Mouse (Mus musculus): ENCODE measurements around the gene Gm35315. TPM values are rescaled to one million over a fixed set of nuclear protein-coding genes. Genes with fewer than 3 reads are reported as not detected.
"Not testable (repeated sequence)": the region's sequence is repeated elsewhere in the genome, so short reads cannot be mapped to it uniquely, and the experiment has no call there.

Gm35315 gene
- 3.5 and 3.8 TPM in 2 replicates for polyA plus RNA-seq (2016; fragmentation: Nextera tagmentation; extraction: Ambion mirVana)

DNA sequence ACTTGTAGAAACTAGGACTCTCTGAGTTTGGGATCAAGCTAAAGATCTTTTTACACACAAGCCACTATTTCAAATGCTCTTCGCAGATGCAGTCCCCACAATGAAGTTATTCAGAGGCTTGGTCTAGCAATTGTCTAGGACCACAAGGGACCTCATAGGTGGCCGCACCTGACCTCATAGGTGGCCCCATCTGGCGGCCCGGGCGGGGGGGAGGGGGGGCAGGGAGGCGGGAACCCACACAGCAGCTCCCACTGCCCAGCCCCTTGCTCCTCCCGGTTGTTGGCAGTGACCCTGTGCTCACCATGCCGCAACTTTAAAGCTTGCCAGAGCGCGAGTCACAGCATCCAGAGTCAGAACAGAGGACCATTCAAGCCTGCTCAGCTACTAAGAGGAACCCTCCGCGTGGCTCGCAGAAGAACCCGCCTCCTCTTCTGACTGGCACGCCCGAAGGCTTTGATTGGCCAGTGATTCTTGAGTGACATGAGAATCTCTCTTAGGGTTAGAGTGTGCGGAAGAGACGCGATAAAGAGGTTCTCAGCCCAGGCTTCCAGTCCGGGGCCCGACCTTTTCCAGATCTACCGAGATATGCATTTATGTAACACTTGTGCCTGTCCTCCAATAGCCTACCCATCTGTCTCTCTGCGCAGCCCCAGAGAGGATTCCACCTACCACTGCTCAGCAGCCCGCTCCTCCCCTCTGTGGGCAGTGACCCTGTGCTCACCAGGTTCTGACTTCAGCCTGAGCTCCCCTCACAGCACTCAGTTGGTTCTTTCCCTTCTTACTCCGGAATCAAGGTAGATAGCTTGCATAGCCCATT is at the start of gene Gm35315:
Gm35315 (minus strand) TSS at position 391 of the 817 bp plus-strand sequence.
- DNase-seq (ENCODE audit: extremely low spot score, low spot score), result peak; percentile 86
- Histone ChIP-seq H3K4me1 (peaks cover 22% of the 10 kb centered on the region), H3K9me3 (no peaks in the 10 kb centered on the region), H3K27ac (peak within 1 kb of the TSS; percentile 92), H3K36me3 (replicated peaks) (no peaks in the 10 kb centered on the region), H3K27me3 (ENCODE audit: poor library complexity, severe bottlenecking) (no peaks in the 10 kb centered on the region; the same call in 1 of the 2 replicates), H3K4me3 (peak within 1 kb of the TSS; percentile 67)
- 1% methylated on average over 25 of the region's 25 CpGs for WGBS

DNA sequence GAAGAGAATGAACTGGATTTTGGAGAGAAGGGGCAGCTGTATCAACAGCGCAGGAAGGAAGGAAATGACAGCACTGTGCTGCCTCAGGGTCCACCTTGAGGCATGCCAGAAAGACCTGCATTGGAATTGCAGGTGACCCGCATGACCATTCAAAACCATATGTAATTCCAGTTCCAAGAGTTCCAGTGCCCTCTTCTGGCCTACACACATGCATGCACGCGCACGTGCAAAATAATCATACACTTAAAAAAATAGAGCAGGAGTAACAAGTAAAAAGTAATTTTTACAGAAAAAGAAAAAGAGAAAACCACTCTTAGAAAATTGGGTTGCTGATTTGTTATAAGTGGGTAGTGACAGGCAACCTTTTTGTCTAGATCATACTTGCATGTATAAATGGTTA is 48.8 kb upstream of the Gm35315 start:
- H3K4me1 ChIP-seq, result no peaks in the 10 kb centered on the region
- H3K4me3 ChIP-seq, result no peak overlapping the region
- no peak overlapping the region for H3K27ac ChIP-seq
- H3K27me3 ChIP-seq (ENCODE audit: poor library complexity, severe bottlenecking), result no peaks in the 10 kb centered on the region
- no peak for DNase-seq (ENCODE audit: extremely low spot score, low spot score)
- no peaks in the 10 kb centered on the region for H3K9me3 ChIP-seq
- 90% methylated on average over 5 of the region's 5 CpGs for WGBS
- peaks cover 79% of the 10 kb centered on the region for H3K36me3 ChIP-seq (replicated peaks)

DNA sequence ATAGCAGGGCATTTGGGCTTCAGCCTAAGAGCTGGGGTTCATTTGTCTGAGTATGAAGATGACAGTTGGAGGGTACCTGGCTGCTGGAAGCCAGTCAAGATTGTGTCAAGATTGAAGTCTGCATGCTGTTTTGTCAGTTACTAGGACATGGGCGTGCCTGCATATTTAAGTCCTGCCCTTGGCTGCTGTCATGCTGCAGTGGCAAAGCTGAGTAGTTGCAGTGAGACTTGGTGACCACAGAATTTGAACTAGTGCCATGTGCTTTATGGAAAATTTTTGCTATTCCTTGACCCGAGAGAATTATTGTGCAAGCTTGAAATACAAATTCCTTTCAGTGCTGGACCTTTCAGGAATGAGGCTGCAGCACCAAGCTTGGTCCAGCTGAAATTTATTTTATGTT is 48.1 kb upstream of the Gm35315 start:
- Histone ChIP-seq H3K27me3 (ENCODE audit: poor library complexity, severe bottlenecking) (no peaks in the 10 kb centered on the region), H3K9me3 (no peaks in the 10 kb centered on the region), H3K4me3 (no peak overlapping the region), H3K4me1 (no peaks in the 10 kb centered on the region), H3K36me3 (replicated peaks) (peaks cover 75% of the 10 kb centered on the region), H3K27ac (no peak overlapping the region)
- 90% methylated on average over 2 of the region's 2 CpGs for WGBS
- no peak for DNase-seq (ENCODE audit: extremely low spot score, low spot score)

DNA sequence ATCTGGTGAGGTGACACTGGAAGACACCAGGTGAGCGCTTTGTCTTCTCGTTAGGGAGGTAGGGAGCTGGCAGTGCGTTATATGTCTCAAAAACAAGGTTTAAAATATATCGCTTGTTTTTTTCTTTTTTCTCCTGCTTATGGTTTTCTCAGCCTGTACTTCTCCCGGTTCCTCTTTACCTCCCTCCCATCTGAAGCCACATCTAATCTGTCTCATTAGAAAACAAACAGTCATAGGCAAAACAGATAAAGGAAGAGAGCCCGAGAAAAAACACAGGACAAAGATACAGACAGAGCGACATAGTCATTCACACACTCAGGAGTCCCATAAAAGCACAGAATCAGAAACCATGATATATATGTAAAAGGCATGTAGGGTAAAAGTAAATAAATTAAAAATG is 46.2 kb upstream of the Gm35315 start:
- peaks cover 11% of the 10 kb centered on the region for H3K4me1 ChIP-seq
- peaks cover 57% of the 10 kb centered on the region for H3K36me3 ChIP-seq (replicated peaks)
- no peaks in the 10 kb centered on the region for H3K27me3 ChIP-seq (ENCODE audit: poor library complexity, severe bottlenecking)
- no peak overlapping the region for H3K4me3 ChIP-seq
- no peaks in the 10 kb centered on the region for H3K9me3 ChIP-seq
- no peak for DNase-seq (ENCODE audit: extremely low spot score, low spot score)
- WGBS, result 94% methylated on average over 7 of the region's 7 CpGs
- no peak overlapping the region for H3K27ac ChIP-seq

DNA sequence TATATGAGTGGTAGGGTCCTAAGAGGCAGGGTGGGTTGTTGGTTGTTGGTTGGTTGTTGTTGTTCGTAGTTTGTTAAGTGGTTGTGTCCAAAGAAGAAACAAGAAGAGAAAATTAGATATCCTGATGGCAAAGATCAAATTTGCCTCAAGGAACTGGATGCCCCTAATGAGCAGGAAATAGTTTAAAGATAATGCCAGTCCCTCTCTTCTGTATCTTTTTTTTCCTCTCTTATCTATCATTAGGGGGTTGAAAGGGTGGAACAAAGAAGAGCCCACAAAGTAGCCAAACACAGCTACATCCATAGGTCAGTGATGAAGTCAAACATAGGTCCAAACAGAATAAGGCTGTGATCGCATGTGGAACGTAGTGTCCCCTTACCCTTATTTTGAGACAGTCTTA is 45.1 kb upstream of the Gm35315 start:
- peaks cover 14% of the 10 kb centered on the region for H3K4me1 ChIP-seq
- no peak overlapping the region for H3K27ac ChIP-seq
- no peak for DNase-seq (ENCODE audit: extremely low spot score, low spot score)
- H3K36me3 ChIP-seq (replicated peaks), result peaks cover 46% of the 10 kb centered on the region
- H3K27me3 ChIP-seq (ENCODE audit: poor library complexity, severe bottlenecking), result no peaks in the 10 kb centered on the region
- H3K9me3 ChIP-seq, result no peaks in the 10 kb centered on the region
- H3K4me3 ChIP-seq, result no peak overlapping the region
- 92% methylated on average over 3 of the region's 3 CpGs for WGBS

DNA sequence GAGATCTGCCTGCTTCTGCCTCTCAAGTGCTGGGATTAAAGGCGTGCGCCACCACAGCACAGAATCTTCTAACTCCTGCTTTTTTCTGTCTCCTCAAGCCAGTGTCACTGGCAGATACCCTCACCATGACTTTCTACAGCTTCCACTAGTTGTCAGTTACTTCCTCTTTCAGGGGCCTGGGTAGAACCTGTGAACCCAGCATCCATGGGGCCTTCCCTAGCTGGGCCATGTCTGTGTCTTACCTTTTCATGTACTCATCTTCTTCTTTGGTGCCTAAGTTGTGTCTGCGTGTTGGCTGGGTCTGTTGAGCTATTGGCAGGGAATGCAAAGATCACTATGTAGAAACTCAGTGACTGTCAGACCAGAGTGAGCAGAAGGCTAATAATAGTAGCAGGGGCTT is 43.6 kb upstream of the Gm35315 start:
- Histone ChIP-seq H3K4me1 (peaks cover 14% of the 10 kb centered on the region), H3K36me3 (replicated peaks) (peaks cover 32% of the 10 kb centered on the region), H3K4me3 (no peak overlapping the region), H3K27me3 (ENCODE audit: poor library complexity, severe bottlenecking) (no peaks in the 10 kb centered on the region), H3K9me3 (peaks cover 8% of the 10 kb centered on the region), H3K27ac (no peak overlapping the region)
- WGBS, result 94% methylated on average over 3 of the region's 3 CpGs
- no peak for DNase-seq (ENCODE audit: extremely low spot score, low spot score)

DNA sequence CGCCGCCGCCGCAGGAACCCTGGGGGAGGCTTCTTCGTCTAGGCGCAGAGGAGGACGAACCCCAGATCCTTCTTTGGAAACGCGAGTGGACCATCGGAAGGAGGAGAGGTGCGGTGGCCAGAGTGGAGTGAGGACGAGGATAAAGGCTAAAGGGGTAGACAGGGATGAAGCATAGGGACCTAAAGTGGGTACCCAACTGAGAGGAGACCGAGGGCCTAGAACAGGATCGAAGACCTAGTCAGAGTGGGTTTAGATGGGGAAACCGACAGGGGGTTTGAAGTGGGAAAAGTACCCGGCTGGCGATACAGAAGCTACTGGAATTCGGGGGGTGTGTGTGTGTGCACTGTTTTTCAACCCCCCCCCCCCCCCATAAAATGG is 41.9 kb upstream of the Gm35315 start:
- Histone ChIP-seq H3K27ac (peak overlapping the region; percentile 82), H3K9me3 (peaks cover 14% of the 10 kb centered on the region), H3K27me3 (ENCODE audit: poor library complexity, severe bottlenecking) (no peaks in the 10 kb centered on the region), H3K4me1 (peaks cover 14% of the 10 kb centered on the region), H3K36me3 (replicated peaks) (peaks cover 26% of the 10 kb centered on the region), H3K4me3 (peak overlapping the region; percentile 71)
- DNase-seq (ENCODE audit: extremely low spot score, low spot score), result no peak
- WGBS, result 7% methylated on average over 18 of the region's 18 CpGs

DNA sequence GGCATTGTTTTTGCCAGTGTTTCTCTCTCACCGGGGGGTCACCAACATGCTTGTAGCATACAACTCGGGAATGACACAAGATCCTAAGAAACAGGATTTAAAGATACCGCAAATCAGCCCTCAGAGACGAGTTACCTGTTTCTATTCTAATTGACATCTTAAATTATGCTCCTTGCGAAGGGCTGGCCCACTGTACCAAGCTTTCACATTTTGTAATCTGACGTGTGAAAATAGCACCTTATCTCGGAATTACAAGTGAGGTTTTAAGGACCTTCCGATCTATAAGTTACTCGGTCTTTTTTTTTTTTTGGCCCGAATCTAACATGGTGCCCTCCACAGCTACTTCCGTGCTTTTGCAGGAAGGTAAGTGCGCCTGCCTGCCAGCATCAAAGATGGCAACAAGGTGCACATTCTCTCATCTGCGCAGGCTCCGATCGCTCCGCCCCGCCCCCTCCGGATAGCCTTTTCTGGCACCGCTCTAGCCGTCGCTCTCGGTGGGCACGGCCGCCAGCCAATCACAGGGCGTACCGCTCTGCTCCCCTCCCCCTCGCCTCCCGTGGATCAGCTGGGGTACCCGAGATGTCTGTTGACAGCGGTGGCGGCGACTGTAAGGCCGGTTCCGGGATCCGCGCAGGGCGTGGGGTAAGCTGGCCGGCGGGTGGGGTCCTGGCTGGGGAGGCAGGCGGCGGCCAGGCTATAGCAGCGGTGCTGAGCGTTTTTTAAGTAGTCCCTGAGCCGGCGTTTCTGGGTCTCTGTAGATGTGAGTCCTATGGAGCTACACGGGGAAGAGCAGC is 41.3 kb upstream of the Gm35315 start, which contains the start of gene Chfr:
Chfr (plus strand) TSS at position 550 of the 794 bp plus-strand sequence.
- peak; percentile 99 for DNase-seq (ENCODE audit: extremely low spot score, low spot score)
- H3K4me1 ChIP-seq, result peaks cover 14% of the 10 kb centered on the region
- peaks cover 27% of the 10 kb centered on the region for H3K36me3 ChIP-seq (replicated peaks)
- 4% methylated on average over 46 of the region's 46 CpGs for WGBS
- peaks cover 18% of the 10 kb centered on the region for H3K9me3 ChIP-seq
- H3K27ac ChIP-seq, result peak within 1 kb of the TSS; percentile 82
- H3K4me3 ChIP-seq, result peak within 1 kb of the TSS; percentile 71
- H3K27me3 ChIP-seq (ENCODE audit: poor library complexity, severe bottlenecking), result no peaks in the 10 kb centered on the region

DNA sequence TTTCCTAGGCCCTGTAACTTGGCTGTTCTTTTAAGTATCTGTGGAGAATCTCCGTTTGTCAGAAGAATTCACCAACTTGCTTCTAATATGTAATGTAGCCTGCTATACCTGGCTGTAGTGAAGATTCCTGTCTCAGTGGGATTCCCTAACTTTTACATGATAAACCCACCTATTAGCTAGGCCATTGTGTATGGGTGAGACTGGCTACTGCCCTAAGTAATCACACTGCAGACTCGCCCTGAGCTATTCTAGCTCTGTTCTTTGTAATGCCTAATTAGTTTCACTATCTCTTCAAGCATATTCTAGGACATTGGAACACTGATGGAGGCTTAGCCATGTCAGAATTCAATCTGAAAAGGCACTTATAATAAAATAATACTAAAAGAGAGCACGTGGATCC is 28.2 kb upstream of the Gm35315 start:
- peaks cover 78% of the 10 kb centered on the region for H3K36me3 ChIP-seq (replicated peaks)
- not testable (repeated sequence) for H3K27me3 ChIP-seq (ENCODE audit: poor library complexity, severe bottlenecking); DNase-seq (ENCODE audit: extremely low spot score, low spot score); H3K4me3 ChIP-seq; H3K9me3 ChIP-seq; H3K4me1 ChIP-seq; H3K27ac ChIP-seq
- WGBS, result 89% methylated on average over 3 of the region's 3 CpGs

DNA sequence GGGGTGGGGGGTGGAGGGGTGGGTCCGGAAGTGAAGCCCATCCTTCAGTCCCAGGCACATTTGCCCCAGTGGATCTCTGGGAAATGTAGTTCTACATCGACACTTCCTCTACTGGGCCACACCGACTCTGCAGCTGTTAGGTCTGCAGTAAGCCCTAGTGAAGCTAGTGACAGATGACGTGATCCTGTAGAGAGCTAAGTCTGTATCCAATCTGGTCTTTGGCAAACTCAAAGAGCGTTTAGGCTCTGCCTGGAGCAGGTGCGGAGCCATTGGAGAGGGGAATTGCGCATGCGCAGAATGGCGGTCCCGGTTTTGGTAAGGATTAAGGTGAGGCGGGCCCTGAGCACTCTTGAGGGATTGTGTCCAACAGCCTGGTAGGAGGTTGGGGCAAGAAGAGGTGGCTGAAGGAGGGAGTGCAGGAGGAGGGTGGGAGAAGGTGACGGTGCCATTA is 15.8 kb upstream of the Gm35315 start, which contains the start of gene Zfp605:
Zfp605 (plus strand) TSS at position 102 of the 451 bp plus-strand sequence.
- Histone ChIP-seq H3K27me3 (ENCODE audit: poor library complexity, severe bottlenecking) (no peaks in the 10 kb centered on the region), H3K4me3 (peak within 1 kb of the TSS; percentile 67), H3K27ac (peak within 1 kb of the TSS; percentile 90), H3K36me3 (replicated peaks) (peaks cover 50% of the 10 kb centered on the region), H3K9me3 (peaks cover 3% of the 10 kb centered on the region; the same call in 1 of the 2 replicates), H3K4me1 (peaks cover 24% of the 10 kb centered on the region)
- peak; percentile 87 for DNase-seq (ENCODE audit: extremely low spot score, low spot score)
- WGBS, result under 1% methylated on average over 12 of the region's 12 CpGs

DNA sequence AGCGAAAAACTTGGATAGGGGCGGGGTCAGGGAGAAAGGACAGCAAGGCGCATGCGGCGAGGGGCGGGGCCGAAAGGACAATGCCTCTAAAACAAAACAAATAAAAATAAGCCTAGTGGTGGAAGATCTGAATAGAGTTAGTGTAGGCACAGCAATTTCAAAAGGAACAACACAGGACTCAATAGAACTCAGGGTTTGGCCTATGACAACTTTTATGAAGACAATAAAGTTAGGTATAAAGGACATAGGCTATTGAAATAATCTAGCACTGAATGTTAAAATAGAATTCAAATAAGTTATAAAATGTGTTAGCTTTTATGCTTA is 14.0 kb upstream of the Gm35315 start:
- Histone ChIP-seq H3K27me3 (ENCODE audit: poor library complexity, severe bottlenecking) (no peaks in the 10 kb centered on the region), H3K4me1 (peaks cover 24% of the 10 kb centered on the region), H3K36me3 (replicated peaks) (peaks cover 54% of the 10 kb centered on the region), H3K27ac (peak overlapping the region; percentile 97), H3K4me3 (peak overlapping the region; percentile 86), H3K9me3 (peaks cover 6% of the 10 kb centered on the region; the same call in 1 of the 2 replicates)
- no peak for DNase-seq (ENCODE audit: extremely low spot score, low spot score)
- under 1% methylated on average over 7 of the region's 7 CpGs for WGBS

DNA sequence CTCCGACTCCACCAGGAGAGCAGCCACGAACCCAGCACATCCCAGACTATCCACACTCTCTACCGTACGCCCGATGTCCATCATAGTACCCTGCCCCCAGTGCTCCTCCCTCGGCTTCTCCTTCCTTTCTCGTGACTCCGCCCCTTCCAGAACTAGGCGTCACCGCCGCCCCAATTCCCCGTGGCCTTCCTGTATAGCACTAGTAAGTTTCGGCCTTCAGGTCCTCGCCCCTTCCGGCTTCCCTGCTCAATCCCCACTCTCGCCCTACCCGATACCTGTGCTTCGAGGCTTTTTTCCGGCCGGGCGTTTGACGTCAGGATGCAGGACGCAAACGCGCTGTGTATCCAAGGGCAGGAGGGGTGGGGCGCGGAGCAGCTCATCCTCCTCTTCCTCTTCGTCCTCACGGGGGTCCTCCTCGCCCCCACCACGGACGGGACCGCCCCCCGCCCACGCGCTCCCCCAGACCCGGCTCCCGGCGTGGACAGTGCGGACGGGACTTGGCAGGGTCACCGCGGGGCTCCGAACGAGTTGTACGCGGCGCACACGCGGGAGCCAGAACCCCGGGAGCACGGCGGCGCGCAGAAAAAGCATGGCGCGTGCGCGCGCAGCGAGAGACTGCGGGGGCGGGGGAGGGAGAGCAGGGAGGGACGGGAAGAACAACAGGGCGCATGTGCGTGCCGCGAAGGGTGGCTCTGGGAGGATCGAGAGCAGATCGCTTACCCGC is 13.5 kb upstream of the Gm35315 start, which contains the start of gene Gtpbp6:
Gtpbp6 (minus strand) TSS at position 617 of the 724 bp plus-strand sequence.
- peak within 1 kb of the TSS; percentile 86 for H3K4me3 ChIP-seq
- H3K9me3 ChIP-seq, result peaks cover 6% of the 10 kb centered on the region; the same call in 1 of the 2 replicates
- H3K36me3 ChIP-seq (replicated peaks), result peaks cover 54% of the 10 kb centered on the region
- no peaks in the 10 kb centered on the region for H3K27me3 ChIP-seq (ENCODE audit: poor library complexity, severe bottlenecking)
- under 1% methylated on average over 71 of the region's 71 CpGs for WGBS
- DNase-seq (ENCODE audit: extremely low spot score, low spot score), result peak; percentile 94
- H3K27ac ChIP-seq, result peak within 1 kb of the TSS; percentile 97
- H3K4me1 ChIP-seq, result peaks cover 24% of the 10 kb centered on the region

All from forebrain, embryonic 10.5 days (tissue).